In the genomic region with DNA sequence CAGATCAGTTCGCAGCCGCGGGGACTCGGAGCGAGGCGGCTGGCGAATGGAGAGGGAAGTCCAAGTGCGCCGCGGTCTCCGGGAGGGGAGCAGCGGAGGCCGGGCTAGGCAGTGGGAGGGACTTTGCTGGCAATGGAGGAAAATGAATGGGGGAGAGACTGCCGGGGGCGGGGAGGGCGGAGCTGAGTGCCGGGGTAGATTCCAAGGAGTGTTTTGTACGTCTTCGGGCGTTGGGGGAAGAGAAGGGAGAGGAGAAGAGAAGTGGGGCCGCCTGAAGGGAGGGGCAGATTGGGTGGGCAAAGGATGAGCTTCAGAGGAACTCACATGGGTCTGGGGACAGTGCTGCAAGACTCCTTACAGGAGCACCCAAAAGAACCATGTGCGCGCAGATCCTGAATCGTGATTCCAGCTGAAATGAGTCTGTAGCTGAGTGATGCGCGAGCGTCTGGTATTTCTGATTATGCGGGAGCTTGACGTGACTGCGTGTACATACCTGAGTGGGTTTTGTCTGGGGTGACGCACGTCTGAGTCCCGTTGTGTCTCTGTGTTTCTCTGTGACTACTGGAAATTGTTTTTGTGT, we compare ENCODE assay signal across 9 mouse cellular contexts. TPM values are rescaled to one million over a fixed set of nuclear protein-coding genes. Genes with fewer than 3 reads are reported as not detected.
DNase-seq lines count a peak whose midpoint lies in the region; ATAC-seq lines count a peak whose summit lies in the region.
"Had no signal": no experiment of that assay in that cellular context is flagged by ENCODE, and none has a peak within 500 bp of the region (broad histone marks: within the 10 kb centered on the region; RNA-seq: fewer than 3 reads in every experiment).

A gene (minus strand): TSS at position 76 of the 580 bp plus-strand sequence.

- peak within 1 kb of the TSS; percentile 86 for H3K4me2 ChIP-seq in heart, embryonic 13.5 days
- H3K4me2 ChIP-seq in forebrain, embryonic 14.5 days (ENCODE audit: low read length), result peak within 1 kb of the TSS; percentile 88
- H3K4me2 ChIP-seq in liver, embryonic 13.5 days, result peak within 1 kb of the TSS; percentile 57
- H3K4me2 ChIP-seq in neural tube, embryonic 14.5 days (ENCODE audit: low read depth, low read length), result peak within 1 kb of the TSS; percentile 62

- intact Hi-C loops in heart, postnatal 36 days (cut with DNase I), result no loop called here

- H3K9me3 ChIP-seq in heart, embryonic 13.5 days, result no peaks in the 10 kb centered on the region
- H3K9me3 ChIP-seq in forebrain, embryonic 14.5 days (replicated peaks; ENCODE audit: control insufficient read depth, low read length), result no peaks in the 10 kb centered on the region
- H3K9me3 ChIP-seq in liver, embryonic 13.5 days (replicated peaks), result no peaks in the 10 kb centered on the region
- H3K9me3 ChIP-seq in neural tube, embryonic 14.5 days (ENCODE audit: control insufficient read depth, low read length), result no peaks in the 10 kb centered on the region

- peak within 1 kb of the TSS; percentile 61 for H3K4me3 ChIP-seq in heart, embryonic 13.5 days
- H3K4me3 ChIP-seq in forebrain, embryonic 14.5 days (ENCODE audit: low read depth, low read length), result peak within 1 kb of the TSS; percentile 62
- peak within 1 kb of the TSS; percentile 42 for H3K4me3 ChIP-seq in liver, embryonic 13.5 days (replicated peaks)
- peak within 1 kb of the TSS; percentile 44 for H3K4me3 ChIP-seq in neural tube, embryonic 14.5 days (ENCODE audit: low read depth, low read length)

- H3K27ac ChIP-seq in heart, embryonic 13.5 days (replicated peaks), result no peak within 1 kb of the TSS
- peak within 1 kb of the TSS; percentile 39 for H3K27ac ChIP-seq in forebrain, embryonic 14.5 days (ENCODE audit: low read depth, low read length)
- H3K27ac ChIP-seq in liver, embryonic 13.5 days, result no peak within 1 kb of the TSS
- H3K27ac ChIP-seq in neural tube, embryonic 14.5 days (ENCODE audit: low read depth, low read length), result peak within 1 kb of the TSS; percentile 74
- H3K27ac ChIP-seq: macrophage had no signal

- 2% methylated on average over 33 of the region's 33 CpGs for WGBS in heart, embryonic 13.5 days
- under 1% methylated on average over 32 of the region's 33 CpGs for WGBS in forebrain, embryonic 14.5 days
- WGBS in liver, embryonic 13.5 days (ENCODE audit: insufficient replicate concordance), result under 1% methylated on average over 32 of the region's 33 CpGs
- WGBS in neural tube, embryonic 14.5 days, result under 1% methylated on average over 33 of the region's 33 CpGs

- peak within 1 kb of the TSS; percentile 65 for H3K9ac ChIP-seq in heart, embryonic 13.5 days
- peak within 1 kb of the TSS; percentile 66 for H3K9ac ChIP-seq in forebrain, embryonic 14.5 days (ENCODE audit: low read length)
- no peak within 1 kb of the TSS for H3K9ac ChIP-seq in liver, embryonic 13.5 days
- peak within 1 kb of the TSS; percentile 68 for H3K9ac ChIP-seq in neural tube, embryonic 14.5 days (replicated peaks; ENCODE audit: low read depth, low read length)

- peaks cover 9% of the 10 kb centered on the region; the same call in 1 of the 2 replicates for H3K4me1 ChIP-seq in heart, embryonic 13.5 days
- H3K4me1 ChIP-seq in forebrain, embryonic 14.5 days (ENCODE audit: control insufficient read depth, insufficient read depth, low read length), result peaks cover 4% of the 10 kb centered on the region; the same call in 1 of the 2 replicates
- H3K4me1 ChIP-seq in liver, embryonic 13.5 days (replicated peaks), result no peaks in the 10 kb centered on the region
- H3K4me1 ChIP-seq in neural tube, embryonic 14.5 days (ENCODE audit: control insufficient read depth, insufficient read depth, low read length), result 0 out of 2 replicates have a peak, but pooled peaks cover 4% of the 10 kb centered on the region

- no peaks in the 10 kb centered on the region for H3K36me3 ChIP-seq in heart, embryonic 13.5 days
- no peaks in the 10 kb centered on the region for H3K36me3 ChIP-seq in forebrain, embryonic 14.5 days (ENCODE audit: control insufficient read depth, insufficient read depth, low read length)
- H3K36me3 ChIP-seq in liver, embryonic 13.5 days, result no peaks in the 10 kb centered on the region
- H3K36me3 ChIP-seq in neural tube, embryonic 14.5 days (ENCODE audit: control insufficient read depth, insufficient read depth, low read length), result no peaks in the 10 kb centered on the region

- DNase-seq in heart, postnatal 36 days, result no peak
- DNase-seq in cerebellum, adult 11 months, result peak; percentile 92
- peak; percentile 91 for DNase-seq in forebrain, embryonic 14.5 days (ENCODE audit: low spot score)
- DNase-seq in layer of hippocampus, adult 11-12 months (ENCODE audit: low spot score), result peak; percentile 87
- no peak for DNase-seq in liver, embryonic 13.5 days
- DNase-seq in thymus, postnatal 36 days, result no peak

- peaks cover 39% of the 10 kb centered on the region for H3K27me3 ChIP-seq in heart, embryonic 13.5 days (replicated peaks)
- H3K27me3 ChIP-seq in forebrain, embryonic 14.5 days (replicated peaks; ENCODE audit: control insufficient read depth, insufficient read depth, low read length), result no peaks in the 10 kb centered on the region
- H3K27me3 ChIP-seq in liver, embryonic 13.5 days, result peaks cover 25% of the 10 kb centered on the region
- H3K27me3 ChIP-seq in neural tube, embryonic 14.5 days (ENCODE audit: control insufficient read depth, insufficient read depth, low read length), result no peaks in the 10 kb centered on the region

- ATAC-seq in heart, embryonic 13.5 days (ENCODE audit: extremely low read depth, insufficient number of reproducible peaks, low FRiP score, low TSS enrichment), result no peak
- peak; percentile 96 for ATAC-seq in forebrain, embryonic 14.5 days
- no peak for ATAC-seq in liver, embryonic 13.5 days (ENCODE audit: low read depth)
- ATAC-seq in neural tube, embryonic 14.5 days (ENCODE audit: low read depth), result peak; percentile 95

RNA-seq across cellular contexts. Expression of the gene that starts here (rescaled TPM):
- 3.3 and 4.3 TPM in 2 replicates for polyA plus RNA-seq in heart, embryonic 13.5 days (2015; fragmentation: Nextera tagmentation; extraction: Ambion mirVana)
- under 1 TPM in 1 of 2 experiments, not detected in 1; 0.11 TPM for total RNA-seq in heart, postnatal 36 days (2021)
- 22.3 and 30.8 TPM in 2 replicates for polyA plus RNA-seq in forebrain, embryonic 14.5 days (2014; fragmentation: Nextera tagmentation; extraction: Ambion mirVana)
- polyA plus RNA-seq in liver, embryonic 13.5 days (2015; fragmentation: Nextera tagmentation; extraction: Ambion mirVana), result 0.51 and 0.85 TPM in 2 replicates
- 86.2 and 101 TPM in 2 replicates for polyA plus RNA-seq in neural tube, embryonic 14.5 days (2014; fragmentation: Nextera tagmentation; extraction: Ambion mirVana)
- polyA plus RNA-seq: macrophage had no signal

Comparison
In these comparisons a context has a peak if more than half of its experiments do, and no peak if none do; other contexts are left out.
1. ATAC-seq: peak in forebrain, embryonic 14.5 days (single experiment) and neural tube, embryonic 14.5 days (single experiment); none in heart, embryonic 13.5 days (single experiment) and liver, embryonic 13.5 days (single experiment).
2. H3K27ac ChIP-seq: peak in forebrain, embryonic 14.5 days (single experiment) and neural tube, embryonic 14.5 days (single experiment); none in heart, embryonic 13.5 days (single experiment) and liver, embryonic 13.5 days (single experiment).
3. DNase-seq: peak in cerebellum, adult 11 months (single experiment), forebrain, embryonic 14.5 days (single experiment) and layer of hippocampus, adult 11-12 months (single experiment); none in heart, postnatal 36 days (0 of 2), liver, embryonic 13.5 days (single experiment) and thymus, postnatal 36 days (0 of 2).
4. Peak in every context shown above with its lines, with median percentiles within 50 percentile points of each other: H3K4me2 ChIP-seq and H3K4me3 ChIP-seq.